Mouse (Mus musculus): Measurements from ENCODE around the gene AU018091. TPM values are rescaled to one million over a fixed set of nuclear protein-coding genes. Genes with fewer than 3 reads are reported as not detected.

AU018091 gene
- not detected in 2 replicates for polyA plus RNA-seq (2015; fragmentation: Nextera tagmentation; extraction: Ambion mirVana)

GRCm38 (mm10) chr7:3168925-3169324 is at the start of gene AU018091:
TSS of gene AU018091 (minus strand) at chr7:3169203.

MicroRNA genes within 50 kb of the gene (microRNA counts, 519-probe panel; counts per million panel counts)
- microRNA mmu-miR-290-3p = 88.3 counts per million
- microRNA mmu-miR-290-5p = 88.3 counts per million
- 88.3 counts per million for microRNA mmu-miR-291a-3p
- 88.3 counts per million for microRNA mmu-miR-291a-5p
- microRNA mmu-miR-292-5p = 88.3 counts per million

Other genes starting within 250 kb of the AU018091 start
- gene Nlrp12, start 80.5 kb upstream of the AU018091 start, polyA plus RNA-seq (2015; fragmentation: Nextera tagmentation; extraction: Ambion mirVana) = 1.5 and 1.7 TPM in 2 replicates
- gene Myadm, start 119.9 kb upstream of the AU018091 start, polyA plus RNA-seq (2015; fragmentation: Nextera tagmentation; extraction: Ambion mirVana) = 37.0 and 46.5 TPM in 2 replicates
- gene Prkcg, start 120.0 kb upstream of the AU018091 start, polyA plus RNA-seq (2015; fragmentation: Nextera tagmentation; extraction: Ambion mirVana) = 0.25 and 0.97 TPM in 2 replicates
- gene Cacng7, start 163.8 kb upstream of the AU018091 start, polyA plus RNA-seq (2015; fragmentation: Nextera tagmentation; extraction: Ambion mirVana) = 0.16 TPM in 1 of 2 replicates, not detected in the other
- gene Cacng8, start 221.5 kb upstream of the AU018091 start, polyA plus RNA-seq (2015; fragmentation: Nextera tagmentation; extraction: Ambion mirVana) = not detected in 2 replicates

All from spleen, postnatal 0 days (tissue).